Mouse (Mus musculus) layer of hippocampus, adult 6 months (tissue): ENCODE measurements around the gene Gm16506. TPM values are rescaled to one million over a fixed set of nuclear protein-coding genes. Genes with fewer than 3 reads are reported as not detected.

Experiments used
- long read RNA-seq, 2 experiments: library from polyadenylated mRNA; unstranded; transcript quantifications; one replicate each; pipeline ENCODE4 v2.0.0; 2019 to 2020
- polyA plus RNA-seq: library from polyadenylated mRNA; unstranded; fragments of <200 nt; fragmentation: Nextera tagmentation; gene quantifications from 2 replicates; pipeline ENCODE4 v1.2.3, GENCODE M21; 2021

Gm16506 gene
- not detected in 2 replicates for polyA plus RNA-seq
- long read RNA-seq, experiment 1, result 0 reads
- long read RNA-seq, experiment 2, result 0 reads

DNA sequence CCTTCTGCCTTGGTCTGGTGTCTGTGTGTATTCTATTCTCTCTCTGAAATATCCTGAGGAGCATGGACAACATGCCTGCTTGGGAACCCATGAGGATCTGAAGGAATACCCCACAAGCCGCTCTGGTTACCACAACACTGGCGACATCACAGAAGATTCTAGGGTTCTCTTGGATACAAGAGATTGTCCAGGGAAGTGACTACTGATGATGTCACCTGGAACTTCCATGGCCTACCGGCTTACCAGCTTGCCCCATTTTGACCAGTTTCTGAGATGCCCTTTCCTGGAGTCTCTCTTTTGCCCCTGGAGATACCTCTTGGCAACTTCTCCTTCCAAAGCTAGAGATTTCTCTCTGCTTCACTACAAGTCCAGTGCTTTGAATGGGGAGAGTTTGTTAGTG is at the start of gene Gm16506:
Gene Gm16506 (minus strand): TSS at position 101 of the 400 bp plus-strand sequence.

DNA sequence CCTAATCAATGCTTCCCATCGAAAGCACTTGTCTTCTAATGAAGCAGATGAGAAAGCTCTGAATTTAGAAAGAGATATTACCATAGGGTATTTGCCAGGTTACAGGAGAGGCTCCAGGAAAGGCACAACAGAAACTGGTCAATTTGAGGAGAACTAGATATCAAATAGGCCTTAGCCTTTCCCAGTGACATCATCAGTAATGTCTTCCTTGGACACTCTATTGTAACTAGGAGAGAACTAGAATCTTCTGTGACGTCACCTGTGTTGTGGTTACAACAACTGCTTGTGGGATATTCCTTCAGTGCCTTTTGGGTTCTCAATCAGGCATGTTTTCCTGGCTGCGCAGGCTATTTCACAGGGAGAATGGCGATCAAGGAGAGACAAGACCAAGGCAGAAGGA is 20.3 kb upstream of the Gm16506 start, which contains the start of gene Gm6526:
Gene Gm6526 (plus strand): TSS at position 301 of the 400 bp plus-strand sequence.

DNA sequence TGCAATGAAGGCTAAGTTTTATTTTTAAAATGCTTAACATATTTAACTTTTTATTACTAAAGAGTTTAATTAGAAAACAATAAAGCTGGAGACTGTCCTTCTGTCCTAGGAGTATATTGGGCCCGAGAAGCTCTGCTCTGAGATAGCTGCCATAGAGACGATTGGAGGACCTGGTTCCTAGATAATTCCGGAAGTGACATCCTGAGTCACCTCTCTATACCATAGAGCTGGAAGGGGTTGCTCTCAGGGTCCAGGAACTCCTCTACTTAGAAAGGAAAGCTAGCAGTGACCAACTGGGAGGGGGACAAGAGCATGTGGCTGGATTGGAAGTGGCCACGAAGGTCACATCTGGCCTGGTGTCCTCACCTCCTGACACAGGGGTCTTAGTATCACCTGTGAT is 29.7 kb downstream of the Gm16506 start, which contains the start of gene Gm7324:
Gene Gm7324 (plus strand): TSS at position 208 of the 400 bp plus-strand sequence.

DNA sequence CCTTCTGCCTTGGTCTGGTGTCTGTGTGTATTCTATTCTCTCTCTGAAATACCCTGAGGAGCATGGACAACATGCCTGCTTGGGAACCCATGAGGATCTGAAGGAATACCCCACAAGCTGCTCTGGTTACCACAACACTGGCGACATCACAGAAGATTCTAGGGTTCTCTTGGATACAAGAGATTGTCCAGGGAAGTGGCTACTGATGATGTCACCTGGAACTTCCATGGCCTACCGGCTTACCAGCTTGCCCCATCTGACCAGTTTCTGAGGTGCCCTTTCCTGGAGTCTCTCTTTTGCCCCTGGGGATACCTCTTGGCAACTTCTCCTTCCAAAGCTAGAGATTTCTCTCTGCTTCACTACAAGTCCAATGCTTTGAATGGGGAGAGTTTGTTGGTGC is 50.2 kb downstream of the Gm16506 start, which contains the start of gene Gm8165:
Gene Gm8165 (minus strand): TSS at position 101 of the 400 bp plus-strand sequence.

Other genes with a start within 250 kb of the Gm16506 start
- not detected in 2 replicates for gene Gm5799, start 183.9 kb downstream of the Gm16506 start, polyA plus RNA-seq
- not detected in 2 replicates for gene Gm17654, start 148.3 kb downstream of the Gm16506 start, polyA plus RNA-seq
- gene Gm10375, start 119.5 kb downstream of the Gm16506 start, polyA plus RNA-seq, result not detected in 2 replicates
- not detected in 2 replicates for gene Gm8165, start 50.3 kb downstream of the Gm16506 start, polyA plus RNA-seq
- 0.35 TPM in 1 of 2 replicates, not detected in the other for gene Gm7324, start 29.7 kb downstream of the Gm16506 start, polyA plus RNA-seq
- not detected in 2 replicates for gene Gm6526, start 20.4 kb upstream of the Gm16506 start, polyA plus RNA-seq
- not detected in 2 replicates for gene Gm8180, start 57.3 kb upstream of the Gm16506 start, polyA plus RNA-seq
- not detected in 2 replicates for gene Ear1, start 148.0 kb upstream of the Gm16506 start, polyA plus RNA-seq
- not detected in 2 replicates for gene Ear10, start 196.1 kb upstream of the Gm16506 start, polyA plus RNA-seq
- gene Gm8113, start 197.9 kb upstream of the Gm16506 start, polyA plus RNA-seq, result not detected in 2 replicates
- not detected in 2 replicates for gene Ang5, start 229.6 kb upstream of the Gm16506 start, polyA plus RNA-seq